Mouse (Mus musculus) erythroblast, adult 5-6 weeks (primary cell): ENCODE results near the gene B4galt1. TPM values are rescaled to one million over a fixed set of nuclear protein-coding genes. Genes with fewer than 3 reads are reported as not detected.

Experiments
- total RNA-seq, 2 experiments: library from RNA; stranded (forward) in 1 of 2; stranded (reverse) in 1 of 2; fragments of 150-400 nt in 1 of 2; fragments of 200-764, 138-1000 nt in 1 of 2; gene quantifications; 2 replicates each; pipeline versions ENCODE4 v1.2.3 to v1.2.4; 2015 to 2017; ENCODE audit warnings: low replicate concordance in 2 of 2

The B4galt1 gene
- total RNA-seq, 2 experiments from 2014 or later: 31.4 to 42.3 TPM

Other genes with a start within 250 kb of the B4galt1 start
- gene Aptx, start 150.8 kb downstream of the B4galt1 start, total RNA-seq (2015; ENCODE audit: low replicate concordance): 1.2 and 3.6 TPM in 2 replicates
- 1.1 and 1.7 TPM in 2 replicates for gene Aptx, start 150.8 kb downstream of the B4galt1 start, total RNA-seq (2017; ENCODE audit: low replicate concordance)
- gene Dnaja1, start 131.9 kb downstream of the B4galt1 start, total RNA-seq (2015; ENCODE audit: low replicate concordance): 36.1 and 39.5 TPM in 2 replicates
- 45.3 and 78.4 TPM in 2 replicates for gene Dnaja1, start 131.9 kb downstream of the B4galt1 start, total RNA-seq (2017; ENCODE audit: low replicate concordance)
- gene Smu1, start 96.1 kb downstream of the B4galt1 start, total RNA-seq (2015; ENCODE audit: low replicate concordance): 19.0 and 23.8 TPM in 2 replicates
- 24.4 and 30.8 TPM in 2 replicates for gene Smu1, start 96.1 kb downstream of the B4galt1 start, total RNA-seq (2017; ENCODE audit: low replicate concordance)
- gene Spink4, start 66.0 kb upstream of the B4galt1 start, total RNA-seq (2015; ENCODE audit: low replicate concordance): not detected in 2 replicates
- not detected in 2 replicates for gene Spink4, start 66.0 kb upstream of the B4galt1 start, total RNA-seq (2017; ENCODE audit: low replicate concordance)
- 28.2 and 33.2 TPM in 2 replicates for gene Bag1, start 94.3 kb upstream of the B4galt1 start, total RNA-seq (2015; ENCODE audit: low replicate concordance)
- gene Bag1, start 94.3 kb upstream of the B4galt1 start, total RNA-seq (2017; ENCODE audit: low replicate concordance): 126 and 129 TPM in 2 replicates
- gene Chmp5, start 94.4 kb upstream of the B4galt1 start, total RNA-seq (2015; ENCODE audit: low replicate concordance): 26.5 and 36.4 TPM in 2 replicates
- 42.0 and 56.2 TPM in 2 replicates for gene Chmp5, start 94.4 kb upstream of the B4galt1 start, total RNA-seq (2017; ENCODE audit: low replicate concordance)
- gene Nfx1, start 116.9 kb upstream of the B4galt1 start, total RNA-seq (2015; ENCODE audit: low replicate concordance): 8.8 and 11.3 TPM in 2 replicates
- gene Nfx1, start 116.9 kb upstream of the B4galt1 start, total RNA-seq (2017; ENCODE audit: low replicate concordance): 19.3 and 22.7 TPM in 2 replicates
- not detected in 2 replicates for gene Aqp7, start 194.1 kb upstream of the B4galt1 start, total RNA-seq (2015; ENCODE audit: low replicate concordance)
- gene Aqp7, start 194.1 kb upstream of the B4galt1 start, total RNA-seq (2017; ENCODE audit: low replicate concordance): not detected in 2 replicates
- gene Aqp3, start 244.2 kb upstream of the B4galt1 start, total RNA-seq (2015; ENCODE audit: low replicate concordance): not detected in 2 replicates
- not detected in 2 replicates for gene Aqp3, start 244.2 kb upstream of the B4galt1 start, total RNA-seq (2017; ENCODE audit: low replicate concordance)